Comparison of ENCODE assay signal across 14 mouse cellular contexts in the genomic region with DNA sequence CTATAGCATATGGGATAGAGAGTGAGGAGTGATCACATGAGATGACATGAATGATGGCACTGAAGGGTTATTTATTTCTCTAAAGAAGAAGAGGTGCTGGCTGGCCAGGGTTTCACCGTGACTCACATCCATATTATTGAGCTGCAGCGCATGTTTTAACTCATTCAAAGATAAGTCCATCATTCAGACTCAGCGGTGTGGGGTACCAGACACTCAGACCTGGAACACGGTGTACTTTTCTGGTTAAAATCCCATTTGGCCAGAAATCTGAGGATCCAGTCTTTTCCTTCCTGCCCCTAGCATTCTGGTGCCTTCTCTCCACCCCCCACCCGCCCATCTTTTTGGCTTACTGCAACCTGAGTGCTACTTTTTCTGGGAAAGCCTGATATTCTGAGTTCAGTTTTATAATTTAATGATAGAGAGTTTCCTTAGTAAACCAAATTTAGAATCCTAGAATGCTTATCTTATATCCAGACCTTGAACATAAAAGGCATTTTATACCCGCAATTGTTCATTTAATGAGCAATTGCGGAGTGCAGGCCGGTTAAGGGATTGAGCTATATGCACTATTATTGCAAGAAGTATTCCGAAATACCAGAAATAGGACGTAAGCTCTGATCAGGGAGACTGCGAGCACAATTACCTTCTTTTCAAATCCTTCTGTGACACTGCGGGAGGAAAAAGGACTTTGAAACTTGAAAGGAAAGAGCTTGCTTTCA.
DNase-seq lines count a peak whose midpoint lies in the region; ATAC-seq and TF ChIP-seq lines count a peak whose summit lies in the region.
"Had no signal": no experiment of that assay in that cellular context is flagged by ENCODE, and none has a peak within 500 bp of the region (broad histone marks: within the 10 kb centered on the region; RNA-seq: fewer than 3 reads in every experiment).

No protein-coding gene starts in this region.

- H3K36me3 ChIP-seq in kidney, embryonic 14.5 days (ENCODE audit: control insufficient read depth, insufficient read depth, low read length) = peaks cover under 1% of the 10 kb centered on the region; the same call in 1 of the 2 replicates
- no peaks in the 10 kb centered on the region for H3K36me3 ChIP-seq in forebrain, embryonic 11.5 days (ENCODE audit: control insufficient read depth, insufficient read depth, low read length)
- H3K36me3 ChIP-seq in hindbrain, postnatal 0 days (ENCODE audit: insufficient read depth, low read length) = no peaks in the 10 kb centered on the region
- H3K36me3 ChIP-seq in midbrain, embryonic 15.5 days (replicated peaks) = no peaks in the 10 kb centered on the region

- ATAC-seq in kidney, embryonic 14.5 days (ENCODE audit: low FRiP score, low TSS enrichment) = no peak
- peak; percentile 42 for ATAC-seq in forebrain, embryonic 11.5 days (replicated peaks; ENCODE audit: low FRiP score)
- no peak for ATAC-seq in hindbrain, postnatal 0 days
- ATAC-seq in midbrain, embryonic 15.5 days (replicated peaks) = peak; percentile 55
- ATAC-seq in monocyte, adult 5-6 weeks (replicated peaks; ENCODE audit: insufficient number of reproducible peaks, low FRiP score, low TSS enrichment, poor library complexity, severe bottlenecking) = no peak
- ATAC-seq: intestine, embryonic 16.5 days had no signal

- no peak overlapping the region; the same call in 1 of the 2 replicates for H3K4me2 ChIP-seq in kidney, embryonic 14.5 days (replicated peaks; ENCODE audit: low read depth, low read length)
- peak overlapping the region; percentile 8; the same call in 1 of the 2 replicates for H3K4me2 ChIP-seq in forebrain, embryonic 11.5 days (ENCODE audit: low read depth, low read length, severe bottlenecking)
- no peak overlapping the region for H3K4me2 ChIP-seq in hindbrain, postnatal 0 days (ENCODE audit: low read depth, low read length)
- peak overlapping the region; percentile 10; the same call in 1 of the 2 replicates for H3K4me2 ChIP-seq in midbrain, embryonic 15.5 days
- H3K4me2 ChIP-seq: heart, embryonic 13.5 days; liver, embryonic 11.5 days had no signal

- no peak for TF ChIP-seq CTCF in hindbrain, postnatal 0 days (IDR thresholded peaks at IDR 0.05; ENCODE audit: low read depth)

- H3K4me1 ChIP-seq in kidney, embryonic 14.5 days (ENCODE audit: control insufficient read depth, insufficient read depth, low read length) = peaks cover 32% of the 10 kb centered on the region
- H3K4me1 ChIP-seq in forebrain, embryonic 11.5 days (replicated peaks; ENCODE audit: control insufficient read depth, insufficient read depth, low read length) = peaks cover 55% of the 10 kb centered on the region
- 0 out of 2 replicates have a peak, but pooled peaks cover 10% of the 10 kb centered on the region for H3K4me1 ChIP-seq in hindbrain, postnatal 0 days (ENCODE audit: insufficient read depth, low read length)
- H3K4me1 ChIP-seq in midbrain, embryonic 15.5 days = peaks cover 58% of the 10 kb centered on the region

- WGBS in kidney, embryonic 14.5 days = 52% methylated on average over 12 of the region's 12 CpGs
- whole genome bisulfite sequencing in forebrain, embryonic 11.5 days = 16% methylated on average over 12 of the region's 12 CpGs
- WGBS in hindbrain, postnatal 0 days = 38% methylated on average over 12 of the region's 12 CpGs
- WGBS in midbrain, embryonic 15.5 days = 18% methylated on average over 12 of the region's 12 CpGs

- H3K27ac ChIP-seq in kidney, embryonic 14.5 days (ENCODE audit: low read depth, low read length) = peak overlapping the region; percentile 48; the same call in 1 of the 2 replicates
- peak overlapping the region; percentile 93 for H3K27ac ChIP-seq in forebrain, embryonic 11.5 days (ENCODE audit: low read depth, low read length)
- H3K27ac ChIP-seq in hindbrain, postnatal 0 days = peak overlapping the region; percentile 64
- peak overlapping the region; percentile 70 for H3K27ac ChIP-seq in midbrain, embryonic 15.5 days
- H3K27ac ChIP-seq: heart, embryonic 13.5 days had no signal

- H3K9ac ChIP-seq in kidney, embryonic 14.5 days (ENCODE audit: low read depth, low read length) = no peak overlapping the region
- peak overlapping the region; percentile 10; the same call in 1 of the 2 replicates for H3K9ac ChIP-seq in forebrain, embryonic 11.5 days (ENCODE audit: low read length)
- no peak overlapping the region for H3K9ac ChIP-seq in hindbrain, postnatal 0 days (replicated peaks; ENCODE audit: low read length)
- no peak overlapping the region for H3K9ac ChIP-seq in midbrain, embryonic 15.5 days
- H3K9ac ChIP-seq: heart, embryonic 13.5 days had no signal

- H3K27me3 ChIP-seq in kidney, embryonic 14.5 days (ENCODE audit: control insufficient read depth, insufficient read depth, low read length) = no peaks in the 10 kb centered on the region
- H3K27me3 ChIP-seq in forebrain, embryonic 11.5 days (ENCODE audit: control insufficient read depth, insufficient read depth, low read length) = no peaks in the 10 kb centered on the region
- H3K27me3 ChIP-seq in hindbrain, postnatal 0 days (ENCODE audit: insufficient read depth, low read length) = no peaks in the 10 kb centered on the region
- H3K27me3 ChIP-seq in midbrain, embryonic 15.5 days (replicated peaks) = no peaks in the 10 kb centered on the region
- H3K27me3 ChIP-seq: heart, embryonic 13.5 days had no signal

- no peak for DNase-seq in kidney, postnatal 4 days
- DNase-seq in forebrain, embryonic 11.5 days (ENCODE audit: low spot score) = peak; percentile 67
- no peak for DNase-seq in hindbrain, postnatal 0 days (ENCODE audit: low spot score)
- DNase-seq in right cerebral cortex, adult 2 months (ENCODE audit: low spot score in 2 of 2) = no peak
- DNase-seq in left cerebral cortex, adult 8-10 months (ENCODE audit: low spot score in 2 of 2) = no peak
- DNase-seq: B cell, adult 2 months; cerebellum, adult 18-20 months; lung, postnatal 10 days had no signal

- no peaks in the 10 kb centered on the region for H3K9me3 ChIP-seq in kidney, embryonic 14.5 days (ENCODE audit: control insufficient read depth, low read length)
- no peaks in the 10 kb centered on the region for H3K9me3 ChIP-seq in forebrain, embryonic 11.5 days (ENCODE audit: control insufficient read depth, low read length)
- H3K9me3 ChIP-seq in hindbrain, postnatal 0 days (ENCODE audit: low read length) = no peaks in the 10 kb centered on the region
- no peaks in the 10 kb centered on the region for H3K9me3 ChIP-seq in midbrain, embryonic 15.5 days
- H3K9me3 ChIP-seq: heart, embryonic 13.5 days had no signal

- no peak overlapping the region for H3K4me3 ChIP-seq in kidney, embryonic 14.5 days (ENCODE audit: low read length)
- H3K4me3 ChIP-seq in forebrain, embryonic 11.5 days (ENCODE audit: low read depth, low read length) = no peak overlapping the region
- H3K4me3 ChIP-seq in hindbrain, postnatal 0 days (ENCODE audit: low read length) = no peak overlapping the region
- H3K4me3 ChIP-seq in midbrain, embryonic 15.5 days = no peak overlapping the region
- H3K4me3 ChIP-seq: heart, embryonic 13.5 days had no signal

Comparison
In these comparisons a context has a peak if more than half of its experiments do, and no peak if none do; other contexts are left out.
1. ATAC-seq: peak in forebrain, embryonic 11.5 days (single experiment) and midbrain, embryonic 15.5 days (single experiment); none in kidney, embryonic 14.5 days (single experiment), hindbrain, postnatal 0 days (single experiment) and monocyte, adult 5-6 weeks (single experiment).
2. H3K4me2 ChIP-seq: peak in forebrain, embryonic 11.5 days (single experiment) and midbrain, embryonic 15.5 days (single experiment); none in kidney, embryonic 14.5 days (single experiment) and hindbrain, postnatal 0 days (single experiment).
3. Peak in every context shown above with its lines, with median percentiles within 50 percentile points of each other: H3K27ac ChIP-seq.